Mouse (Mus musculus) pancreas, adult 10 weeks (tissue): ENCODE data around the gene Pdcd2l. TPM values are rescaled to one million over a fixed set of nuclear protein-coding genes. Genes with fewer than 3 reads are reported as not detected.

Source experiments
- polyA plus RNA-seq: library from polyadenylated mRNA; stranded (reverse); fragments of 350-450 nt; fragmentation: Illumina TruSeq; extraction: RNeasy Lipid Tissue Mini Kit (QIAGEN cat#74804); gene quantifications from one replicate; pipeline ENCODE4 v1.2.3, GENCODE M21; 2015; ENCODE audit warnings: low read depth, low replicate concordance; ENCODE audit not compliant: insufficient read depth

Gene Pdcd2l
- 6.3 TPM for polyA plus RNA-seq

DNA sequence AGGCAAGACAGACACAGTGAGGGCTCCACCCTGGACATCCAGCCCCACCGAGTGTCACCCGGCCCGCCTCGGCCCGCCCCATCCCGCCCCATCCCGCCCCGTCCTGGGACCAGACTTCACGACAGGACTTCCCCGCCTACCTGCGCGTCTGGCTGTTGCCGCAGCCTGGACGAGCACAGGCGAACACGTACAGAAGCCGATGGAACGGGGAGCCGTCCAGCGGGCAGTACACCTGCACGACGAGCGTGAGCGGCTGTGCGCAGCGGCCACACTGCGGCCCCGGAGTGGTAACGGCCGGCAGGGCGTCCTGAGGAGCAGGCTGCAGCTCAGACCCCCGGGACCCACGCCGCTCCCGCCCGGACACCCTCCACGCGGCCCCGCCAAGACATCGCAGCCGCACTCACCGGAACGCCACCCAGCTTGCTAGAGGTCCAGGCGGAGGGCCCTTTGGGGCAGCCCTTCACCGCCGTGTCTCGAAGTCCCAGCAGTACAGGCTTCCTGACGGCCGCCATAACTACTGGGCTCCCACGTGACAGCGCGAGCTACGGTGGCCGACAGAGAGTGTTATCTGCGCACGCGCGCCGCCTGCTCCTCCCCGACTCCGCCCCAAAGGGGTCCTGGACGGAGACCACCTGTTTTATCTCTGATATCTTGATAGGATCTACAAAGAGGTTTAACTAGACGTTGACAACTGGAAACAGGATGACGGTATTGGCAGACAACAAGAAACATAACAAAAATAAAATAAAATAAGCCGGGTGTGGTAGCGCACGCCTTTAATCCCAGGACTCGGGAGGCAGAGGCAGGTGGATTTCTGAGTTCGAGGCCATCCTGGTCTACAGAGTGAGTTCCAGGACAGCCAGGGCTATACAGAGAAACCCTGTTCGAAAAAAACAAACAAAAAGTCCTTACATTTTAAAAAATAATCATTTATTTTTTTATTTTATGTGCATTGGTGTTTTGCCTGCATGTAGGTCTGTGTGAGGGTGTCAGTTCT lies at the start of gene Pdcd2l:
Gene Pdcd2l, minus strand, starts transcription at position 530 of the 997 bp plus-strand sequence.

DNA sequence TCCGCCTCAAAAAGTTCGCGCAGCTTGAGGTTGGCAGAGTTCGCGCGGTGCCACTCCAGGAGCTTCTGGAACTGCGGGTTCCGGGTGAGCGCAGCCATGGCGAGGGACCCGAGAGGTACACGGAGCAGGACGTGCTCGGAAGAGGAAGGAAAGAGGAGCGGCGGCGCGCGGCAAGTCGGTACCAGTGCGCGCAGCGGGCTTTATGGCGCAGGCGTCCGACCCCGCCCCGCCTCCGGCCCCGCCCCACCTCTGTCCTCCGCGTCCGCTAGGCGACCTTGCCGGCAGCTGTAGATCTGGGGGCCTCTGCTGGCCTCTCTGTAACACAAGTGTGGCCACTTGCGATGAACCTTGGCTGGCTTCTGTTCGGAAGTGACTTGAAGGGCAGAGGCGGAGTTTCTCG lies 33.7 kb upstream of the Pdcd2l start, which contains the start of gene Gpi1:
Gene Gpi1, minus strand, starts transcription at position 221 of the 400 bp plus-strand sequence.

DNA sequence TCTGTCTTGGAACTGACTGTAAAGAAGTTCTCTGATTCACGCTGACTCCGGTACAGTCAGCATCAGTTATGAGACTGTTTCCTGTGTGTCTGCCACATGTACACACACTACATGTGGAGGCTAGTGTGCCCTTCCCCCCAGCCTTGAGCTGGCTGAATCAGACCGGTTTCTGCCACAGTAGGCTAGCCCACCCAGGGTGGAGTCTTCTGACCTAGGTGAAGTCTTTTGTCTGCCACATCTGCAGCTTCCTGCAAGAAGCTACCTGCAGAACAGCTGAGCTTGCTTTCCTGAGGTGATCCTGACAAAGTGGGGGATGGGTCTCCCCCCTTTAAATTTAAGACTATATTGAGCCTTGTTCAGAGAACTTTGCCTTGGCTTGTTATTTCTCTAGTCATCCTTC lies 27.0 kb downstream of the Pdcd2l start, which contains the start of gene Uba2:
Gene Uba2, minus strand, starts transcription at position 146 of the 400 bp plus-strand sequence.

Other genes starting within 250 kb of the Pdcd2l start
- gene Scgb2b27, start 182.7 kb downstream of the Pdcd2l start, polyA plus RNA-seq: not detected
- gene Scgb1b27, start 175.2 kb downstream of the Pdcd2l start, polyA plus RNA-seq: not detected
- not detected for gene Scgb1b30, start 101.2 kb downstream of the Pdcd2l start, polyA plus RNA-seq
- 8.1 TPM for gene Wtip, start 63.4 kb downstream of the Pdcd2l start, polyA plus RNA-seq
- gene Uba2, start 27.1 kb downstream of the Pdcd2l start, polyA plus RNA-seq: 17.6 TPM
- gene Gpi1, start 33.7 kb upstream of the Pdcd2l start, polyA plus RNA-seq: 79.6 TPM
- gene Gm6096, start 54.4 kb upstream of the Pdcd2l start, polyA plus RNA-seq: not detected
- 14.1 TPM for gene 4931406P16Rik, start 116.9 kb upstream of the Pdcd2l start, polyA plus RNA-seq
- 19.3 TPM for gene Lsm14a, start 196.7 kb upstream of the Pdcd2l start, polyA plus RNA-seq